Mouse (Mus musculus) spleen, adult 12 weeks (tissue): ENCODE data around the gene Stx5a.
"Not testable (repeated sequence)": the region's sequence is repeated elsewhere in the genome, so short reads cannot be mapped to it uniquely, and the experiment has no call there.

Source experiments
- DNase-seq: peaks from one replicate; pipeline ENCODE4 v3.0.0; 2022; ENCODE audit warnings: low spot score

Stx5a gene

GRCm38 (mm10) chr19:8716767-8717475 is 24.3 kb upstream of the Stx5a start:
- no peak for DNase-seq

GRCm38 (mm10) chr19:8718357-8718756 is 22.9 kb upstream of the Stx5a start:
- peak; percentile 66 for DNase-seq

GRCm38 (mm10) chr19:8719037-8719436 is 22.2 kb upstream of the Stx5a start:
- DNase-seq, result not testable (repeated sequence)

- DNase-seq, result no peak
These were observed 19.8 kb upstream of the Stx5a start for GRCm38 (mm10) chr19:8721378-8721777.

GRCm38 (mm10) chr19:8722021-8722420 is 19.2 kb upstream of the Stx5a start:
- no peak for DNase-seq

- DNase-seq, result no peak
These were observed 18.7 kb upstream of the Stx5a start for GRCm38 (mm10) chr19:8722559-8722906.

- DNase-seq, result peak; percentile 95
These were observed 18.2 kb upstream of the Stx5a start, which contains the start of gene Slc3a2 for GRCm38 (mm10) chr19:8722907-8723573. Gene Slc3a2 (minus strand): TSS chr19:8723369.

GRCm38 (mm10) chr19:8723574-8724346 is 17.5 kb upstream of the Stx5a start:
- no peak for DNase-seq

- no peak for DNase-seq
These were observed 16.8 kb upstream of the Stx5a start for GRCm38 (mm10) chr19:8724392-8724791.

GRCm38 (mm10) chr19:8725081-8725613 is 16.1 kb upstream of the Stx5a start:
- no peak for DNase-seq

- DNase-seq, result no peak
These were observed 14.4 kb upstream of the Stx5a start for GRCm38 (mm10) chr19:8726609-8727390.

- no peak for DNase-seq
These were observed 13.6 kb upstream of the Stx5a start for GRCm38 (mm10) chr19:8727495-8728114.

GRCm38 (mm10) chr19:8728335-8729099 is 12.7 kb upstream of the Stx5a start:
- DNase-seq, result not testable (repeated sequence)

GRCm38 (mm10) chr19:8734334-8734733 is 6.9 kb upstream of the Stx5a start:
- no peak for DNase-seq

- peak; percentile 86 for DNase-seq
These were observed 5.6 kb upstream of the Stx5a start, which contains the start of gene Wdr74 for GRCm38 (mm10) chr19:8735389-8736159. Gene Wdr74 (plus strand): TSS chr19:8735827.

GRCm38 (mm10) chr19:8736160-8736467 is 5.1 kb upstream of the Stx5a start:
- DNase-seq, result no peak

GRCm38 (mm10) chr19:8738911-8739310 is 2.3 kb upstream of the Stx5a start:
- no peak for DNase-seq

- DNase-seq, result no peak
These were observed 1.6 kb upstream of the Stx5a start for GRCm38 (mm10) chr19:8739646-8740045.

- no peak for DNase-seq
These were observed 610 bp upstream of the Stx5a start, which contains the start of gene 1700092M07Rik for GRCm38 (mm10) chr19:8740603-8741002. Gene 1700092M07Rik (plus strand): TSS chr19:8740718.

- DNase-seq, result no peak
These were observed 963 bp downstream of the Stx5a start for GRCm38 (mm10) chr19:8742176-8742575.
